Mouse (Mus musculus) midbrain, postnatal 0 days (tissue): Measurements from ENCODE around the gene Dync1i1. TPM values are rescaled to one million over a fixed set of nuclear protein-coding genes. Genes with fewer than 3 reads are reported as not detected.

ENCODE experiments used
- ATAC-seq: fragments of 200-750 bp; cut with Nextera tagmentation; 2 replicates; pipeline ENCODE4 v1.8.0; 2017; ENCODE audit warnings: moderate number of reproducible peaks, mild to moderate bottlenecking, moderate TSS enrichment, moderate library complexity; ENCODE audit not compliant: low FRiP score
- DNase-seq: peaks from one replicate; pipeline ENCODE4 v3.0.0-alpha.2; 2015; ENCODE audit warnings: low spot score
- H3K27ac ChIP-seq: fragments of 300-500 bp; sonication (generic); 2 replicates; pipeline ENCODE4 v1.5.1; 2014; ENCODE audit warnings: low read depth, mild to moderate bottlenecking, low read length, mixed read lengths
- H3K27me3 ChIP-seq: fragments of 300-500 bp; sonication (generic); 2 replicates; pipeline ENCODE4 v1.6.1; 2014; ENCODE audit warnings: low read length, control low read depth, mixed read lengths; ENCODE audit not compliant: insufficient read depth
- H3K36me3 ChIP-seq: fragments of 300-500 bp; sonication (generic); 2 replicates; pipeline ENCODE4 v1.6.1; 2014; ENCODE audit warnings: low read length, control low read depth, mixed read lengths; ENCODE audit not compliant: insufficient read depth
- H3K4me1 ChIP-seq: fragments of 300-500 bp; sonication (generic); 2 replicates; pipeline ENCODE4 v1.6.1; 2014; ENCODE audit warnings: mild to moderate bottlenecking, control low read depth, antibody characterized with exemption, low read length, mixed read lengths; ENCODE audit not compliant: insufficient read depth
- H3K4me2 ChIP-seq: fragments of 300-500 bp; sonication (generic); 2 replicates; pipeline ENCODE4 v1.6.1; 2014; ENCODE audit warnings: low read depth, mild to moderate bottlenecking, low read length, mixed read lengths; ENCODE audit not compliant: poor library complexity, severe bottlenecking
- H3K4me3 ChIP-seq: fragments of 300-500 bp; sonication (generic); 2 replicates; pipeline ENCODE4 v1.5.1; 2014; ENCODE audit warnings: low read depth, mild to moderate bottlenecking, low read length, moderate library complexity
- H3K9ac ChIP-seq: fragments of 300-500 bp; sonication (generic); replicated peaks from 2 replicates; pipeline ENCODE4 v1.6.1; 2014; ENCODE audit warnings: mild to moderate bottlenecking, low read length, moderate library complexity, mixed read lengths; ENCODE audit not compliant: poor library complexity, severe bottlenecking
- H3K9me3 ChIP-seq: fragments of 300-500 bp; sonication (generic); 2 replicates; pipeline ENCODE4 v1.6.1; 2016; ENCODE audit warnings: low read length, control low read depth
- CTCF ChIP-seq: IDR thresholded peaks from 2 replicates; pipeline ENCODE4 v1.5.1; 2016; ENCODE audit warnings: antibody characterized with exemption, mild to moderate bottlenecking
- WGBS: fragments of 180-500 bp; shearing (Covaris S2); extraction: QIAGEN DNeasy Blood & Tissue Kit; methylation state at CpG from one replicate; pipeline ENCODE4 v1.1.7; 2014; 5-methylcytosine and 5-hydroxymethylcytosine counted together
- polyA plus RNA-seq: library from polyadenylated mRNA; unstranded; fragments of >200 nt; fragmentation: Nextera tagmentation; extraction: Ambion mirVana; gene quantifications from 2 replicates; pipeline ENCODE4 v1.2.1, GENCODE M21; 2015
- total RNA-seq: library from RNA; depleted of rRNA; stranded (reverse); fragments of >200 nt; gene quantifications from 2 replicates; pipeline ENCODE4 v1.2.3, GENCODE M21; 2014

Dync1i1 gene
- total and polyA plus RNA-seq, 2 experiments from 2014 or later: 64.0 to 73.1 TPM

GRCm38 (mm10) chr6:5949812-5950392, 224.5 kb downstream of the Dync1i1 start:
- TF ChIP-seq CTCF: no peak
- Histone ChIP-seq H3K27me3 (no peaks in the 10 kb centered on the region), H3K4me1 (no peaks in the 10 kb centered on the region), H3K9me3 (no peaks in the 10 kb centered on the region), H3K4me3 (no peak overlapping the region), H3K4me2 (no peak overlapping the region), H3K9ac (no peak overlapping the region), H3K36me3 (no peaks in the 10 kb centered on the region), H3K27ac (no peak overlapping the region)
- no peak for ATAC-seq
- DNase-seq: no peak
- 78% methylated on average over 9 of the region's 9 CpGs for whole genome bisulfite sequencing

GRCm38 (mm10) chr6:5956316-5956913, 231.0 kb downstream of the Dync1i1 start:
- Histone ChIP-seq H3K27ac (no peak overlapping the region), H3K9me3 (no peaks in the 10 kb centered on the region), H3K4me3 (no peak overlapping the region), H3K36me3 (no peaks in the 10 kb centered on the region), H3K9ac (no peak overlapping the region), H3K4me1 (no peaks in the 10 kb centered on the region), H3K27me3 (no peaks in the 10 kb centered on the region), H3K4me2 (no peak overlapping the region)
- DNase-seq: no peak
- no peak; the same call in 1 of the 2 replicates for ATAC-seq
- WGBS: 75% methylated on average over 10 of the region's 10 CpGs
- TF ChIP-seq CTCF: no peak

GRCm38 (mm10) chr6:5960728-5961127, 235.3 kb downstream of the Dync1i1 start:
- Histone ChIP-seq H3K27me3 (no peaks in the 10 kb centered on the region), H3K4me1 (no peaks in the 10 kb centered on the region), H3K4me3 (no peak overlapping the region), H3K9ac (no peak overlapping the region), H3K4me2 (no peak overlapping the region), H3K36me3 (no peaks in the 10 kb centered on the region), H3K9me3 (no peaks in the 10 kb centered on the region), H3K27ac (no peak overlapping the region)
- ATAC-seq: no peak
- WGBS: 84% methylated on average over 4 of the region's 4 CpGs
- no peak for DNase-seq
- no peak for TF ChIP-seq CTCF

- no peak overlapping the region for H3K27ac ChIP-seq
- no peak for DNase-seq
- H3K4me1 ChIP-seq: no peaks in the 10 kb centered on the region
- no peak for ATAC-seq
- H3K4me2 ChIP-seq: no peak overlapping the region
- no peaks in the 10 kb centered on the region for H3K9me3 ChIP-seq
- WGBS: 97% methylated on average over 3 of the region's 3 CpGs
- no peak for TF ChIP-seq CTCF
- H3K9ac ChIP-seq: no peak overlapping the region
- H3K27me3 ChIP-seq: no peaks in the 10 kb centered on the region
- H3K36me3 ChIP-seq: no peaks in the 10 kb centered on the region
- H3K4me3 ChIP-seq: no peak overlapping the region
These were observed 236.5 kb downstream of the Dync1i1 start for GRCm38 (mm10) chr6:5961960-5962359.

- no peaks in the 10 kb centered on the region for H3K9me3 ChIP-seq
- no peak overlapping the region for H3K4me3 ChIP-seq
- H3K9ac ChIP-seq: no peak overlapping the region
- 93% methylated on average over 7 of the region's 7 CpGs for WGBS
- no peak overlapping the region for H3K4me2 ChIP-seq
- no peak overlapping the region for H3K27ac ChIP-seq
- no peak for ATAC-seq
- no peak for TF ChIP-seq CTCF
- no peak for DNase-seq
- no peaks in the 10 kb centered on the region for H3K36me3 ChIP-seq
- H3K4me1 ChIP-seq: no peaks in the 10 kb centered on the region
- no peaks in the 10 kb centered on the region for H3K27me3 ChIP-seq
These were observed 240.9 kb downstream of the Dync1i1 start for GRCm38 (mm10) chr6:5966376-5966775.

GRCm38 (mm10) chr6:5966806-5967445, 241.5 kb downstream of the Dync1i1 start:
- no peaks in the 10 kb centered on the region for H3K27me3 ChIP-seq
- WGBS: 73% methylated on average over 8 of the region's 8 CpGs
- no peak for TF ChIP-seq CTCF
- H3K4me1 ChIP-seq: no peaks in the 10 kb centered on the region
- no peak overlapping the region for H3K9ac ChIP-seq
- no peaks in the 10 kb centered on the region for H3K9me3 ChIP-seq
- ATAC-seq: no peak
- H3K4me2 ChIP-seq: no peak overlapping the region
- H3K4me3 ChIP-seq: no peak overlapping the region
- H3K36me3 ChIP-seq: no peaks in the 10 kb centered on the region
- H3K27ac ChIP-seq: no peak overlapping the region
- no peak for DNase-seq
